Mouse (Mus musculus) lung, postnatal 0 days (tissue): ENCODE data around the gene Nmnat3. TPM values are rescaled to one million over a fixed set of nuclear protein-coding genes. Genes with fewer than 3 reads are reported as not detected.
"Not testable (repeated sequence)": the region's sequence is repeated elsewhere in the genome, so short reads cannot be mapped to it uniquely, and the experiment has no call there.

Source experiments
- ATAC-seq: fragments of 200-750 bp; cut with Nextera tagmentation; 2 replicates; pipeline ENCODE4 v1.8.0; 2017; ENCODE audit warnings: moderate library complexity
- DNase-seq: peaks from one replicate; pipeline ENCODE4 v3.0.0-alpha.2; 2016; ENCODE audit warnings: low spot score
- H3K27ac ChIP-seq: fragments of 300-500 bp; sonication (generic); 2 replicates; pipeline ENCODE4 v1.5.1; 2014; ENCODE audit warnings: antibody characterized with exemption, mild to moderate bottlenecking, low read length, mixed read lengths
- H3K27me3 ChIP-seq: fragments of 300-500 bp; sonication (generic); replicated peaks from 2 replicates; pipeline ENCODE4 v1.6.1; 2014; ENCODE audit warnings: low read length, mixed read lengths; ENCODE audit not compliant: insufficient read depth
- H3K36me3 ChIP-seq: fragments of 300-500 bp; sonication (generic); 2 replicates; pipeline ENCODE4 v1.6.1; 2014; ENCODE audit warnings: low read length, mixed read lengths; ENCODE audit not compliant: insufficient read depth
- H3K4me1 ChIP-seq: fragments of 300-500 bp; sonication (generic); 2 replicates; pipeline ENCODE4 v1.6.1; 2014; ENCODE audit warnings: antibody characterized with exemption, low read depth, low read length, mixed read lengths; ENCODE audit not compliant: insufficient read depth
- H3K4me2 ChIP-seq: fragments of 300-500 bp; sonication (generic); replicated peaks from 2 replicates; pipeline ENCODE4 v1.6.1; 2014; ENCODE audit warnings: low read depth, mild to moderate bottlenecking, low read length, moderate library complexity, mixed read lengths
- H3K4me3 ChIP-seq: fragments of 300-500 bp; sonication (generic); 2 replicates; pipeline ENCODE4 v1.5.1; 2014; ENCODE audit warnings: low read depth, low read length
- H3K9ac ChIP-seq: fragments of 300-500 bp; sonication (generic); replicated peaks from 2 replicates; pipeline ENCODE4 v1.6.1; 2014; ENCODE audit warnings: low read depth, mild to moderate bottlenecking
- H3K9me3 ChIP-seq: fragments of 300-500 bp; sonication (generic); 2 replicates; pipeline ENCODE4 v1.6.1; 2016; ENCODE audit warnings: low read length, mixed read lengths
- CTCF ChIP-seq: IDR thresholded peaks from 2 replicates; pipeline ENCODE4 v1.5.1; 2016; ENCODE audit warnings: antibody characterized with exemption, mild to moderate bottlenecking
- EP300 ChIP-seq: IDR thresholded peaks from 2 replicates; pipeline ENCODE4 v1.6.1; 2016; ENCODE audit warnings: antibody characterized with exemption, mild to moderate bottlenecking, control low read depth
- WGBS: fragments of 180-500 bp; shearing (Covaris S2); extraction: QIAGEN DNeasy Blood & Tissue Kit; methylation state at CpG from one replicate; pipeline ENCODE4 v1.1.7; 2014; 5-methylcytosine and 5-hydroxymethylcytosine counted together
- polyA plus RNA-seq: library from polyadenylated mRNA; unstranded; fragments of >200 nt; fragmentation: Nextera tagmentation; extraction: Ambion mirVana; gene quantifications from 2 replicates; pipeline ENCODE4 v1.2.1, GENCODE M21; 2015

The Nmnat3 gene
- polyA plus RNA-seq: 4.5 and 6.4 TPM in 2 replicates

DNA sequence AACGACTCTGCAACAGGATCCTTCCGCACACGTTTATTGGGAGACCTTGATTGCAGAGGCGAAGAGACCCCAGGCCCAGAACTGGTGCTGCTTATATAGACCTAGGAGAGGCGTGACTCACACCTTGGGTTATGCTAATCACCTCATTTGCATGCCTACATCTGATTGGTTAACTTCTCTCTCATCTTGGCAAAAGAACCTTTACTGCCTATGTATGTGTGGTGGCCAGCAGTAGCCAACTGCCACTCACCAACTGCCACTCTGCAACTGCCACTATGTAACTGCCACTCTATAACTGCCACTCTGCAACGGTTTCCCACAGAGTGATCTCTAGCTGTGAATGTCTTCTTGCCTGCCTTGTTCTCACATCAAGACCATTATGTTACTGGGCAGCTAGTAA, at the start of gene Nmnat3:
Nmnat3 (plus strand) TSS at position 301 of the 400 bp plus-strand sequence.
- not testable (repeated sequence) for H3K4me1 ChIP-seq, H3K9ac ChIP-seq, H3K4me2 ChIP-seq, DNase-seq, H3K36me3 ChIP-seq, H3K27me3 ChIP-seq, ATAC-seq, H3K27ac ChIP-seq, H3K4me3 ChIP-seq, H3K9me3 ChIP-seq
- 75% methylated on average over 6 of the region's 6 CpGs for WGBS

DNA sequence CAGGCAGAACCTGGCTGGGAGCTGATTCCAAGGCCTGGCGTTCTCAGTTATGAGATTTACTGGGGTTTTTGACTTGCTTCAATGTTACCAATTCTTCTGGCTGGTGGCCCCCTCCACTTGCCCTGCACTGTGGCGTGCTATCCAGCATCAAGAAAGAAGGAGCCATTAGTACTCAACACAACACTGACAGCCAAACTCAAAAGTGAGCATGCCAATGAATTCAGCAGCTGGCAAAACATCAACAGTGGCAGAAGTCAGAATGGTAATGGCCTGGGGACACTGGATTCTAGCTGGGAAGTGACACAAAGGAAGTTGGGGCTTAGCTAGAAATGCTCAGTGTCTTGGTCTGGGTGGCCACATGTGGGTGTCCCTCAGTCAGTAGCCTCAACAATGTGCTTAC, 43.8 kb upstream of the Nmnat3 start:
- no peak for DNase-seq
- no peaks in the 10 kb centered on the region for H3K9me3 ChIP-seq
- H3K4me1 ChIP-seq: no peaks in the 10 kb centered on the region
- H3K4me3 ChIP-seq: no peak overlapping the region
- no peaks in the 10 kb centered on the region for H3K36me3 ChIP-seq
- no peak for ATAC-seq
- 78% methylated on average over 2 of the region's 2 CpGs for WGBS
- H3K9ac ChIP-seq: no peak overlapping the region
- TF ChIP-seq EP300 (no peak), CTCF (no peak)
- H3K27ac ChIP-seq: no peak overlapping the region
- no peaks in the 10 kb centered on the region for H3K27me3 ChIP-seq
- H3K4me2 ChIP-seq: no peak overlapping the region

DNA sequence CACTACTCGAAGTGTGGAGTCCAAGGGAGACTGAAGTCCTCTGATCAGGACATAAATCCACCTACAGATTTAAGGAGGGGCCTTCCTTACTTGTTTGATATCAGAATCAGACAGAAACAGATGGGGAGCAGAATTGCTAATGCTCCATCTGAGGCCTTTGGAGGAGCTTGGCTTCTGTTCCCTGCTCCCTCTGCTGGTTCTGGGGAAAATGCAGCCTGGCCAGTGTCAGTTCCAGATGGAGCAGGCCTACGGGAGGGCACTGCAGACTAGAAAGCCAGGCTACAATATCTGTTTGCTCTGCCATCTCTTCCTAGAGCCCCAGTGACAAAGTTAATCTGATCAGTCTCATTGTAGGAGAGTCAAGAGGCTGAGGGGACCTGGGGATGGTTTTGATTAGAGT, 43.0 kb upstream of the Nmnat3 start:
- H3K9ac ChIP-seq: no peak overlapping the region
- no peaks in the 10 kb centered on the region for H3K27me3 ChIP-seq
- no peak overlapping the region for H3K4me3 ChIP-seq
- no peak overlapping the region for H3K4me2 ChIP-seq
- no peak overlapping the region for H3K27ac ChIP-seq
- TF ChIP-seq CTCF: peak; percentile 48
- TF ChIP-seq EP300: no peak
- no peaks in the 10 kb centered on the region for H3K4me1 ChIP-seq
- H3K9me3 ChIP-seq: no peaks in the 10 kb centered on the region
- ATAC-seq (no peak), DNase-seq (peak; percentile 7)
- no peaks in the 10 kb centered on the region for H3K36me3 ChIP-seq
- WGBS: 43% methylated on average over 2 of the region's 2 CpGs

DNA sequence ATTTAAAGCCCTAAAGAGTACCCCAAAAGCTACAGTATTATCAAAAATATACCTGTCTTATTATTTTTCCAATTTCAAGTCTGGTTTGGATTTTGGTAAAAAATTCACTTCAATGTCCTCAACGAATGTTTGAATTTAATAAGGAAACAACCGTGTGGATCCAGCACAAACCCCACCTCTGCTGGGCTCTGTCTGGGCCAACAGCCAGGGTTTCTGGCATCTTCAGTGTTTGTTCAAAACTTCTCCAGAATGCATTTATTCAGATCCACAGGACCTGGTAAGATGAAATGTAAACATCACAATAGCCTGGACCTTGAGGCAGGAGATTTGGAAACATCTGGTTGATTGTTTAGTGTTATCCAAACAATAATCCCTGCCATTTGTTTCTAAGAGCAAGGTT, 42.0 kb upstream of the Nmnat3 start:
- H3K9ac ChIP-seq: no peak overlapping the region
- no peaks in the 10 kb centered on the region for H3K4me1 ChIP-seq
- H3K9me3 ChIP-seq: no peaks in the 10 kb centered on the region
- no peak for DNase-seq
- no peaks in the 10 kb centered on the region for H3K36me3 ChIP-seq
- no peak for ATAC-seq
- H3K4me3 ChIP-seq: no peak overlapping the region
- no peak overlapping the region for H3K4me2 ChIP-seq
- no peaks in the 10 kb centered on the region for H3K27me3 ChIP-seq
- TF ChIP-seq EP300: no peak
- no peak for TF ChIP-seq CTCF
- WGBS: 59% methylated on average over 2 of the region's 2 CpGs
- H3K27ac ChIP-seq: no peak overlapping the region

DNA sequence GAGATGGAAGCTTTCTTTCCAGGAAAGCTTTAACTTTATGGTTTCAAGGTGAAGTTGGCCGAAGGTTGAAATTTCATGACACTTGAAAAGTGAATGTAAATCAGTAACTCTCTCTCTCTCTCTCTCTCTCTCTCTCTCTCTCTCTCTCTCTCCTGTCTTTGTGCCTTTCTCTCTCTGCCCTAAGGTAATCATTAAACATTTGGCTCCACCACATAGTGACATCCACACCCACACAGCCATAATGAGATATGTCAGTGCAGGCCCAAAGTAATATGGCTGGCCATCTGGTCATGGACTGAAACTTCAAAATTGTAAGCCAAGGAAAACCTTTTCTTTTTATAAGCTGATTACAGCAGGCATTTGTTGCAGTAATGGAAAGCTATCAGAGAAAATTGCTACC, 40.9 kb upstream of the Nmnat3 start:
- Histone ChIP-seq H3K4me1 (no peaks in the 10 kb centered on the region), H3K4me3 (no peak overlapping the region), H3K9me3 (no peaks in the 10 kb centered on the region), H3K9ac (no peak overlapping the region), H3K4me2 (no peak overlapping the region), H3K27ac (no peak overlapping the region), H3K27me3 (no peaks in the 10 kb centered on the region), H3K36me3 (no peaks in the 10 kb centered on the region)
- DNase-seq (no peak), ATAC-seq (no peak)
- 70% methylated on average over 1 of the region's 1 CpGs for WGBS
- TF ChIP-seq CTCF (no peak), EP300 (no peak)

DNA sequence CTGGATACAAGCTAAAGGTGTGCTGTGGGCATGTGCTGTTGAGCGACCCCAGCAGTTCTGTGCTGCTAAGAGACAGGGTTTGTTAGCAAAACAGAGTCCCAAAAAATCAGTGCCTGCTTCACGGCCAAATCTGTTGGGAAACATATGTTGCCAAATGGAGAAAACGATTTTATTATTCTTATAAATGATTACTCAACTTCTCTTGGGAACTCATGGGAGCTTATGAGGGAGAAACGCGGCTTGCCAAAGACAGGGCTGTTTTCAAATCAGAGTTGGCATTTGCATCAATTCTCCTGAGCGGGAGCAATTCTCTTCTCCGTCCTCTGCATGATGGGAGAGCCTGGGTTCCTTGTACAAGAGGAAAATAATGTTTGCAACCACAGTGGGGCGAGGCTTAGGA, 27.0 kb upstream of the Nmnat3 start:
- no peak for TF ChIP-seq CTCF
- TF ChIP-seq EP300: no peak
- no peak overlapping the region for H3K9ac ChIP-seq
- no peak overlapping the region for H3K4me3 ChIP-seq
- no peaks in the 10 kb centered on the region for H3K27me3 ChIP-seq
- no peak overlapping the region for H3K4me2 ChIP-seq
- DNase-seq (peak; percentile 22), ATAC-seq (no peak)
- H3K9me3 ChIP-seq: no peaks in the 10 kb centered on the region
- no peaks in the 10 kb centered on the region for H3K36me3 ChIP-seq
- 63% methylated on average over 8 of the region's 8 CpGs for WGBS
- H3K27ac ChIP-seq: no peak overlapping the region
- H3K4me1 ChIP-seq: no peaks in the 10 kb centered on the region

DNA sequence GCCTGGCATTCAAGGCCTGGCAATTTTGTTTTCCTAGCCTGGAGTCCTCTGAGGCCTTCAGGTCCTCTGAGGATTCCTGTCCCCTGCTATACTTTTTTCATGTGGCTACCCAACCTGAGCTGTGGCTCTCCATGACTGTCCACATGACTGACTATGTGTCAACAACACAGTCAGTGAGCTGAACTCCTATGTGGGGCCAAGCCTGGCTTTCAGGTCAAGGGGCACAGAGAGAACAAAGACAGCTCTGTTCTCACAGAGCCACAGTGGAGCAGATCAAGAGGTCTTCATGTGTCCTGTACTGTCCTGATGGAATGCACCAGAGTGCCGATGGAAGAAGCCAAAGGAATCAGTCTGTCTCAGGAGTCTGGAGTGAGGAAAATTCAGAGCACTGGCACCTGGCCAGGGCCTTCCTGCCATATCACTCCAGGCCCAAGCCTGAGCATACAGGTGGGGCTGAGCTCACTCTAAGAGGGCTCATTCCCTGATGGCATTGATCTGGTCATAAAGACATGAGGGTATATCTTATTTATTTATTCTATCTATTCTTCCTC, 25.7 kb upstream of the Nmnat3 start:
- Histone ChIP-seq H3K9ac (no peak overlapping the region), H3K4me2 (no peak overlapping the region), H3K27ac (no peak overlapping the region), H3K27me3 (no peaks in the 10 kb centered on the region), H3K4me1 (no peaks in the 10 kb centered on the region), H3K4me3 (no peak overlapping the region), H3K36me3 (no peaks in the 10 kb centered on the region), H3K9me3 (no peaks in the 10 kb centered on the region)
- TF ChIP-seq CTCF: no peak
- TF ChIP-seq EP300: no peak
- WGBS: 37% methylated on average over 1 of the region's 1 CpGs
- ATAC-seq (no peak), DNase-seq (no peak)
